Mouse (Mus musculus) erythroblast, embryonic 14.5 days (primary cell): Measurements from ENCODE around the gene Dusp13.

Experiments
- GATA1 ChIP-seq: IDR thresholded peaks from 2 replicates; pipeline ENCODE4 v1.6.1; 2012; ENCODE audit warnings: low read length, inconsistent platforms, mixed read lengths
- TAL1 ChIP-seq: IDR thresholded peaks from 3 replicates; pipeline ENCODE4 v1.6.1; 2012; ENCODE audit warnings: low read length, inconsistent platforms, mixed read lengths

- TF ChIP-seq GATA1 (no peak), TAL1 (no peak)
Observed at GRCm38 (mm10) chr14:21706759-21707571, 44.0 kb downstream of the Dusp13 start.
